Mouse (Mus musculus): ENCODE data around the gene Ctnna2. TPM values are rescaled to one million over a fixed set of nuclear protein-coding genes. Genes with fewer than 3 reads are reported as not detected.

Ctnna2 gene
- polyA plus RNA-seq, 1 experiment from 2014 or later, result 0.16 TPM

- 70% methylated on average over 5 of the region's 5 CpGs for WGBS
- no peak for DNase-seq (ENCODE audit: low spot score)
- no peaks in the 10 kb centered on the region; the same call in 1 of the 2 replicates for H3K9me3 ChIP-seq (replicated peaks; ENCODE audit: low read length)
- no peak for TF ChIP-seq CTCF (IDR thresholded peaks at IDR 0.05; ENCODE audit: low read depth)
- no peaks in the 10 kb centered on the region for H3K36me3 ChIP-seq (ENCODE audit: insufficient read depth, low read length)
- H3K4me1 ChIP-seq (replicated peaks; ENCODE audit: insufficient read depth, low read length), result no peaks in the 10 kb centered on the region
- no peak overlapping the region for H3K9ac ChIP-seq (ENCODE audit: low read depth, low read length)
- H3K27ac ChIP-seq, result no peak overlapping the region
- ATAC-seq (replicated peaks; ENCODE audit: low FRiP score, low read depth), result peak; percentile 36; the same call in 1 of the 2 replicates
- H3K4me2 ChIP-seq (ENCODE audit: low read length), result no peak overlapping the region
- no peak overlapping the region for H3K4me3 ChIP-seq (replicated peaks; ENCODE audit: low read depth, low read length)
- H3K27me3 ChIP-seq (ENCODE audit: insufficient read depth, low read length), result no peaks in the 10 kb centered on the region
Measured at GRCm38 (mm10) chr6:76979247-76979850, 1000.1 kb downstream of the Ctnna2 start.

DNA sequence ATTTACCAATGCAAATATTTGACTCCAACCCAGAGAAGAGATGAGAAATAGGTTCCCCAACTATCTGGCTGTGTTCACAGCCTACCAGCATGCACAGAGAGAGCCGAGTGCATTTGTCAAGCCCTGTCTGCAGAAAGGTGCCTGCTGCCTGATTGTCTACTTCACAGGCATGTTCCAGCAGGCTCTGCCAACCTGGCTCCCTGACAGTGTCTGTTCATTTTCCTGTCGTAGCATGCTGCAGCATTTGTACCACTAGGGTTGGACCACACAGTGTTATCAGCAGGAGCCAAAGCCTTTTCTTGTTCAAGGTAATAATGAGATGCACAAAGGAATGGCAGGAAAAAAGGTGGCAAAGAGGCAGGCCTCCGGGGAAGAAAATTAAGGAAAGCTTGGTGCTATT, 1001.7 kb downstream of the Ctnna2 start:
- Histone ChIP-seq H3K9ac (ENCODE audit: low read depth, low read length) (no peak overlapping the region), H3K4me2 (ENCODE audit: low read length) (no peak overlapping the region), H3K4me3 (replicated peaks; ENCODE audit: low read depth, low read length) (no peak overlapping the region), H3K9me3 (replicated peaks; ENCODE audit: low read length) (no peaks in the 10 kb centered on the region; the same call in 1 of the 2 replicates), H3K36me3 (ENCODE audit: insufficient read depth, low read length) (no peaks in the 10 kb centered on the region), H3K27me3 (ENCODE audit: insufficient read depth, low read length) (no peaks in the 10 kb centered on the region), H3K27ac (no peak overlapping the region), H3K4me1 (replicated peaks; ENCODE audit: insufficient read depth, low read length) (no peaks in the 10 kb centered on the region)
- TF ChIP-seq CTCF (IDR thresholded peaks at IDR 0.05; ENCODE audit: low read depth), result no peak
- DNase-seq (ENCODE audit: low spot score) (no peak), ATAC-seq (replicated peaks; ENCODE audit: low FRiP score, low read depth) (no peak)
- WGBS, result 37% methylated on average over 3 of the region's 3 CpGs

- no peak overlapping the region for H3K4me3 ChIP-seq (replicated peaks; ENCODE audit: low read depth, low read length)
- ATAC-seq (replicated peaks; ENCODE audit: low FRiP score, low read depth) (no peak), DNase-seq (ENCODE audit: low spot score) (no peak)
- H3K27me3 ChIP-seq (ENCODE audit: insufficient read depth, low read length), result no peaks in the 10 kb centered on the region
- no peaks in the 10 kb centered on the region; the same call in 1 of the 2 replicates for H3K9me3 ChIP-seq (replicated peaks; ENCODE audit: low read length)
- H3K27ac ChIP-seq, result no peak overlapping the region
- H3K36me3 ChIP-seq (ENCODE audit: insufficient read depth, low read length), result no peaks in the 10 kb centered on the region
- no peak for TF ChIP-seq CTCF (IDR thresholded peaks at IDR 0.05; ENCODE audit: low read depth)
- 90% methylated on average over 1 of the region's 1 CpGs for WGBS
- no peaks in the 10 kb centered on the region for H3K4me1 ChIP-seq (replicated peaks; ENCODE audit: insufficient read depth, low read length)
- no peak overlapping the region for H3K9ac ChIP-seq (ENCODE audit: low read depth, low read length)
- no peak overlapping the region for H3K4me2 ChIP-seq (ENCODE audit: low read length)
Measured at GRCm38 (mm10) chr6:76974297-76974696, 1005.2 kb downstream of the Ctnna2 start.

DNA sequence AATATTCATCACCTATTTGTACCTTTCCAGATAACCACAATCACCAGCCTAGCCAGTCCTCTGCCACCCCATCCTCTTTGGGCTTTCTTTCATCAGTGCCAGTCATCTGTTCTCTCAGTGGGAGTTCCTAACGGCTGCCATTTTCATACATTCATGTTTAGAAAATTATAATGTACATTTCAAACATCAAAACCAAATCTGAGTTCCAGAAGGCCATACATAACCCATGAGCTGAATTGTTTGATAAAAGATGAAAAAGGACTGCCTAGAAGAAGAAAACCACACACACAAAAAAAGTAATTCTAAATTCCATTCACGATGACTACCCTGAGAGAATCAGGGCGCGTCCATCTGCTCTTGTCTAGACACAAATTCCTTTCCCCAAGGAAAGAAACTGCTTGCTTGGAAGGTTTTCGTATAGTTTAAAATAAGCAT, 1014.5 kb downstream of the Ctnna2 start:
- no peaks in the 10 kb centered on the region for H3K27me3 ChIP-seq (ENCODE audit: insufficient read depth, low read length)
- no peak overlapping the region for H3K27ac ChIP-seq
- no peaks in the 10 kb centered on the region for H3K9me3 ChIP-seq (replicated peaks; ENCODE audit: low read length)
- H3K4me2 ChIP-seq (ENCODE audit: low read length), result no peak overlapping the region
- TF ChIP-seq CTCF (IDR thresholded peaks at IDR 0.05; ENCODE audit: low read depth), result no peak
- no peak overlapping the region for H3K9ac ChIP-seq (ENCODE audit: low read depth, low read length)
- no peaks in the 10 kb centered on the region for H3K4me1 ChIP-seq (replicated peaks; ENCODE audit: insufficient read depth, low read length)
- WGBS, result 82% methylated on average over 5 of the region's 5 CpGs
- DNase-seq (ENCODE audit: low spot score) (no peak), ATAC-seq (replicated peaks; ENCODE audit: low FRiP score, low read depth) (no peak)
- no peak overlapping the region for H3K4me3 ChIP-seq (replicated peaks; ENCODE audit: low read depth, low read length)
- no peaks in the 10 kb centered on the region for H3K36me3 ChIP-seq (ENCODE audit: insufficient read depth, low read length)

- Histone ChIP-seq H3K4me2 (ENCODE audit: low read length) (no peak overlapping the region), H3K4me1 (replicated peaks; ENCODE audit: insufficient read depth, low read length) (no peaks in the 10 kb centered on the region), H3K4me3 (replicated peaks; ENCODE audit: low read depth, low read length) (no peak overlapping the region), H3K36me3 (ENCODE audit: insufficient read depth, low read length) (no peaks in the 10 kb centered on the region), H3K27me3 (ENCODE audit: insufficient read depth, low read length) (no peaks in the 10 kb centered on the region), H3K9me3 (replicated peaks; ENCODE audit: low read length) (no peaks in the 10 kb centered on the region), H3K9ac (ENCODE audit: low read depth, low read length) (no peak overlapping the region), H3K27ac (no peak overlapping the region)
- DNase-seq (ENCODE audit: low spot score) (no peak), ATAC-seq (replicated peaks; ENCODE audit: low FRiP score, low read depth) (no peak)
- 66% methylated on average over 4 of the region's 4 CpGs for WGBS
- TF ChIP-seq CTCF (IDR thresholded peaks at IDR 0.05; ENCODE audit: low read depth), result no peak
Measured at GRCm38 (mm10) chr6:76908086-76908485, 1071.4 kb downstream of the Ctnna2 start.

GRCm38 (mm10) chr6:76897156-76897555, 1082.3 kb downstream of the Ctnna2 start:
- Histone ChIP-seq H3K9ac (ENCODE audit: low read depth, low read length) (no peak overlapping the region), H3K9me3 (replicated peaks; ENCODE audit: low read length) (no peaks in the 10 kb centered on the region), H3K27me3 (ENCODE audit: insufficient read depth, low read length) (no peaks in the 10 kb centered on the region), H3K36me3 (ENCODE audit: insufficient read depth, low read length) (no peaks in the 10 kb centered on the region), H3K4me3 (replicated peaks; ENCODE audit: low read depth, low read length) (no peak overlapping the region), H3K27ac (no peak overlapping the region), H3K4me1 (replicated peaks; ENCODE audit: insufficient read depth, low read length) (no peaks in the 10 kb centered on the region), H3K4me2 (ENCODE audit: low read length) (no peak overlapping the region)
- DNase-seq (ENCODE audit: low spot score), result no peak
- ATAC-seq (replicated peaks; ENCODE audit: low FRiP score, low read depth), result no peak
- no peak for TF ChIP-seq CTCF (IDR thresholded peaks at IDR 0.05; ENCODE audit: low read depth)
- WGBS, result 73% methylated on average over 1 of the region's 1 CpGs

All from kidney, postnatal 0 days (tissue).